Mouse (Mus musculus): ENCODE results near the gene Hbq1a.

- TF ChIP-seq CTCF (IDR thresholded peaks at IDR 0.05; ENCODE audit: control insufficient read depth, insufficient read depth, insufficient read length) (no peak), MYOD1 (IDR thresholded peaks at IDR 0.05; ENCODE audit: control insufficient read depth, insufficient read length, low read depth) (no peak)
Measured at GRCm38 (mm10) chr11:32267964-32268363, 31.9 kb upstream of the Hbq1a start.
